Mouse (Mus musculus) embryonic fibroblast, embryonic 13.5 days (primary cell): ENCODE measurements around the gene Ube2g2.

Experiments used
- CTCF ChIP-seq: IDR thresholded peaks from 2 replicates; pipeline ENCODE4 v1.5.1; 2011; ENCODE audit warnings: mild to moderate bottlenecking, control low read depth, low read length, moderate library complexity, borderline replicate concordance; ENCODE audit not compliant: insufficient read depth
- POLR2A ChIP-seq: IDR thresholded peaks from 2 replicates; pipeline ENCODE4 v1.6.1; 2011; ENCODE audit warnings: low read depth, mild to moderate bottlenecking, control low read depth, low read length, moderate library complexity

GRCm38 (mm10) chr10:77581408-77582284 lies 40.4 kb upstream of the Ube2g2 start, which contains the start of gene Pttg1ip:
- TF ChIP-seq CTCF (no peak), POLR2A (peak; percentile 94)
